21 mouse cellular contexts compared by ENCODE assay signal in genomic region chr10:82913238-82913637, GRCm38 (mm10). TPM values are rescaled to one million over a fixed set of nuclear protein-coding genes. Genes with fewer than 3 reads are reported as not detected.
DNase-seq lines count a peak whose midpoint lies in the region; ATAC-seq and TF ChIP-seq lines count a peak whose summit lies in the region.
"Had no signal": no experiment of that assay in that cellular context is flagged by ENCODE, and none has a peak within 500 bp of the region (broad histone marks: within the 10 kb centered on the region; RNA-seq: fewer than 3 reads in every experiment).

No protein-coding gene starts in this region.

- no peaks in the 10 kb centered on the region for H3K27me3 ChIP-seq in liver, embryonic 14.5 days (ENCODE audit: control insufficient read depth, insufficient read depth, low read length)
- H3K27me3 ChIP-seq: forebrain, embryonic 13.5 days; hindbrain, embryonic 15.5 days had no signal

- peak; percentile 83 for ATAC-seq in liver, embryonic 14.5 days (ENCODE audit: insufficient read depth)
- ATAC-seq in megakaryocyte progenitor cell, adult 5-6 weeks (replicated peaks; ENCODE audit: poor library complexity) = peak; percentile 38
- ATAC-seq: CD4-positive, CD25-positive, alpha-beta regulatory T cell, adult 4 months; forebrain, embryonic 13.5 days; forebrain, postnatal 0 days had no signal

- no peak overlapping the region for H3K4me2 ChIP-seq in liver, embryonic 14.5 days (ENCODE audit: low read depth)
- H3K4me2 ChIP-seq: forebrain, embryonic 13.5 days; heart, embryonic 13.5 days; hindbrain, embryonic 15.5 days had no signal

- peak; percentile 43 for DNase-seq in ovary, adult 18-20 months (ENCODE audit: low spot score)
- DNase-seq in ovary, postnatal 14 days (ENCODE audit: low spot score) = no peak
- no peak for DNase-seq in liver, embryonic 14.5 days (ENCODE audit: low read depth in 3 of 3, low spot score in 3 of 3)
- no peak for DNase-seq in layer of hippocampus, adult 9-10 months (ENCODE audit: low spot score)
- DNase-seq in gastrocnemius, adult 2 months = no peak
- no peak for DNase-seq in kidney, adult 11 months
- DNase-seq: adrenal gland, postnatal 10 days; cerebellum, adult 11-12 months; cerebellum, adult 9-10 months; cerebellum, postnatal 36 days; forebrain, postnatal 0 days; gastrocnemius, postnatal 36 days; heart, adult 11 months; heart, postnatal 36 days had no signal

- intact Hi-C loops in gastrocnemius, adult 2 months (cut with DNase I) = loop anchor here (5.0 kb wide), 1 partner anchor 439 kb away; no protein-coding TSS in a partner anchor

- WGBS in liver, embryonic 14.5 days (ENCODE audit: insufficient replicate concordance) = 18% methylated on average over 4 of the region's 4 CpGs

- no peak overlapping the region for H3K9ac ChIP-seq in liver, embryonic 14.5 days (replicated peaks)
- H3K9ac ChIP-seq: forebrain, embryonic 13.5 days; forebrain, postnatal 0 days; heart, embryonic 13.5 days; hindbrain, embryonic 15.5 days had no signal

- peaks cover 0 to 14% of the 10 kb centered on the region in 2 experiments; a peak in 3 of 4 replicates for H3K4me1 ChIP-seq in liver, embryonic 14.5 days (replicated peaks; ENCODE audit: control insufficient read depth in 2 of 2, insufficient read depth in 2 of 2, low read length in 1 of 2)

- TF ChIP-seq CTCF in liver, embryonic 14.5 days (IDR thresholded peaks at IDR 0.05; ENCODE audit: low read depth) = no peak
- TF ChIP-seq CTCF in gastrocnemius, adult 2 months (IDR thresholded peaks at IDR 0.05) = no peak

- no peak overlapping the region for H3K4me3 ChIP-seq in liver, embryonic 14.5 days (ENCODE audit: insufficient read depth in 1 of 2, low read depth in 2 of 2, low read length in 2 of 2)
- no peak overlapping the region for H3K4me3 ChIP-seq in gastrocnemius, adult 2 months
- H3K4me3 ChIP-seq: embryonic facial prominence, embryonic 10.5 days; forebrain, embryonic 13.5 days; heart, embryonic 13.5 days; hindbrain, embryonic 15.5 days had no signal

- no peaks in the 10 kb centered on the region for H3K36me3 ChIP-seq in liver, embryonic 14.5 days (replicated peaks; ENCODE audit: control insufficient read depth, insufficient read depth, low read depth)
- H3K36me3 ChIP-seq: embryonic facial prominence, embryonic 10.5 days; G1E; heart, embryonic 13.5 days; hindbrain, embryonic 15.5 days had no signal

- H3K27ac ChIP-seq in liver, embryonic 14.5 days = no peak overlapping the region
- H3K27ac ChIP-seq in gastrocnemius, adult 2 months = no peak overlapping the region
- H3K27ac ChIP-seq: embryonic facial prominence, embryonic 10.5 days; forebrain, embryonic 13.5 days; heart, embryonic 13.5 days; hindbrain, embryonic 15.5 days had no signal

- TF ChIP-seq EP300 in liver, embryonic 14.5 days (IDR thresholded peaks at IDR 0.05; ENCODE audit: low read depth) = peak; percentile 78

- H3K9me3 ChIP-seq in liver, embryonic 14.5 days (ENCODE audit: control insufficient read depth, low read length) = no peaks in the 10 kb centered on the region
- H3K9me3 ChIP-seq: embryonic facial prominence, embryonic 10.5 days; forebrain, embryonic 13.5 days; G1E; heart, embryonic 13.5 days; hindbrain, embryonic 15.5 days had no signal

RNA-seq across cellular contexts. Expression of gene Eid3, which starts 46.8 kb away (rescaled TPM):
- polyA plus RNA-seq in liver, embryonic 14.5 days (2012; rRNA removed) = 0.17 and 0.33 TPM in 2 replicates
- polyA plus RNA-seq in liver, embryonic 14.5 days (2014; fragmentation: Nextera tagmentation; extraction: Ambion mirVana) = 0.10 TPM in 1 of 2 replicates, not detected in the other
- total RNA-seq in megakaryocyte progenitor cell, adult 5-6 weeks (2015) = 3.0 and 3.6 TPM in 2 replicates
- total RNA-seq in megakaryocyte progenitor cell, adult 5-6 weeks (2017) = 3.1 and 4.7 TPM in 2 replicates
- 1 to 10 TPM in 1 of 2 experiments, under 1 TPM in 1; 0.59 to 2.5 TPM for total RNA-seq in gastrocnemius, adult 2 months (2021)
